Mouse (Mus musculus): ENCODE measurements around the gene Diras1.

The Diras1 gene

GRCm38 (mm10) chr10:80971533-80971932 is 53.9 kb downstream of the Diras1 start:
- DNase-seq (ENCODE audit: inconsistent ontology term) = no peak

GRCm38 (mm10) chr10:80970159-80970558 is 55.3 kb downstream of the Diras1 start:
- DNase-seq (ENCODE audit: inconsistent ontology term) = no peak
